Mouse (Mus musculus) adrenal gland (tissue): ENCODE measurements around the gene 5730522E02Rik.

Experiments
- intact Hi-C: fragments of 180-260 bp; cut with DNase I; formaldehyde crosslinking; loops from one replicate; pipeline ENCODE4 v1.15.1; 2025

The 5730522E02Rik gene

GRCm38 (mm10) chr11:26013527-26013926 lies 197.0 kb downstream of the 5730522E02Rik start:
- intact Hi-C loops, result no loop called here

GRCm38 (mm10) chr11:26004018-26004417 lies 206.5 kb downstream of the 5730522E02Rik start:
- intact Hi-C loops, result no loop called here

GRCm38 (mm10) chr11:25999738-26000137 lies 210.8 kb downstream of the 5730522E02Rik start:
- intact Hi-C loops, result no loop called here

- intact Hi-C loops, result no loop called here
These were observed 213.1 kb downstream of the 5730522E02Rik start for GRCm38 (mm10) chr11:25997469-25997868.

- intact Hi-C loops, result no loop called here
These were observed 216.4 kb downstream of the 5730522E02Rik start for GRCm38 (mm10) chr11:25994128-25994527.

- intact Hi-C loops, result no loop called here
These were observed 218.3 kb downstream of the 5730522E02Rik start for GRCm38 (mm10) chr11:25992216-25992615.

GRCm38 (mm10) chr11:25978736-25979276 lies 231.8 kb downstream of the 5730522E02Rik start:
- intact Hi-C loops, result no loop called here

GRCm38 (mm10) chr11:25941504-25941903 lies 269.1 kb downstream of the 5730522E02Rik start:
- intact Hi-C loops, result no loop called here

GRCm38 (mm10) chr11:25940716-25941294 lies 269.8 kb downstream of the 5730522E02Rik start:
- intact Hi-C loops, result no loop called here

GRCm38 (mm10) chr11:25926267-25926666 lies 284.3 kb downstream of the 5730522E02Rik start:
- intact Hi-C loops, result no loop called here

GRCm38 (mm10) chr11:25902321-25902720 lies 308.2 kb downstream of the 5730522E02Rik start:
- intact Hi-C loops, result no loop called here

GRCm38 (mm10) chr11:25901666-25902065 lies 308.9 kb downstream of the 5730522E02Rik start:
- intact Hi-C loops, result no loop called here

GRCm38 (mm10) chr11:25893906-25894305 lies 316.7 kb downstream of the 5730522E02Rik start:
- intact Hi-C loops, result no loop called here

- intact Hi-C loops, result no loop called here
These were observed 337.6 kb downstream of the 5730522E02Rik start for GRCm38 (mm10) chr11:25872983-25873382.

- intact Hi-C loops, result no loop called here
These were observed 338.2 kb downstream of the 5730522E02Rik start for GRCm38 (mm10) chr11:25872317-25872716.

GRCm38 (mm10) chr11:25866292-25866691 lies 344.3 kb downstream of the 5730522E02Rik start:
- intact Hi-C loops, result loop anchor here (10.0 kb wide), 1 partner anchor 209 kb away; no protein-coding TSS in a partner anchor

GRCm38 (mm10) chr11:25862686-25863085 lies 347.9 kb downstream of the 5730522E02Rik start:
- intact Hi-C loops, result loop anchor here (5.0 to 10.0 kb wide), 2 partner anchors 212 to 1815 kb away; no protein-coding TSS in a partner anchor

- intact Hi-C loops, result no loop called here
These were observed 353.7 kb downstream of the 5730522E02Rik start for GRCm38 (mm10) chr11:25856629-25857568.

- intact Hi-C loops, result no loop called here
These were observed 354.8 kb downstream of the 5730522E02Rik start for GRCm38 (mm10) chr11:25855794-25856193.

- intact Hi-C loops, result no loop called here
These were observed 356.3 kb downstream of the 5730522E02Rik start for GRCm38 (mm10) chr11:25854216-25854615.

- intact Hi-C loops, result no loop called here
These were observed 357.5 kb downstream of the 5730522E02Rik start for GRCm38 (mm10) chr11:25853032-25853431.
